Mouse (Mus musculus) ovary, postnatal 14 days (tissue): Measurements from ENCODE around the gene Olfr502.
"Not testable (repeated sequence)": the region's sequence is repeated elsewhere in the genome, so short reads cannot be mapped to it uniquely, and the experiment has no call there.

Experiments used
- DNase-seq: peaks from one replicate; pipeline ENCODE4 v3.0.0; 2022; ENCODE audit warnings: low spot score

The Olfr502 gene

GRCm38 (mm10) chr7:108524965-108525364 lies at the start of gene Olfr502:
Olfr502 (minus strand) TSS chr7:108525065.
- DNase-seq = no peak

GRCm38 (mm10) chr7:108565693-108566092 lies 40.8 kb upstream of the Olfr502 start, which contains the start of gene Olfr504:
Olfr504 (minus strand) TSS chr7:108565793.
- DNase-seq = no peak

GRCm38 (mm10) chr7:108544227-108544626 lies 19.4 kb upstream of the Olfr502 start, which contains the start of gene Olfr503:
Olfr503 (plus strand) TSS chr7:108544527.
- DNase-seq = not testable (repeated sequence)

DNA sequence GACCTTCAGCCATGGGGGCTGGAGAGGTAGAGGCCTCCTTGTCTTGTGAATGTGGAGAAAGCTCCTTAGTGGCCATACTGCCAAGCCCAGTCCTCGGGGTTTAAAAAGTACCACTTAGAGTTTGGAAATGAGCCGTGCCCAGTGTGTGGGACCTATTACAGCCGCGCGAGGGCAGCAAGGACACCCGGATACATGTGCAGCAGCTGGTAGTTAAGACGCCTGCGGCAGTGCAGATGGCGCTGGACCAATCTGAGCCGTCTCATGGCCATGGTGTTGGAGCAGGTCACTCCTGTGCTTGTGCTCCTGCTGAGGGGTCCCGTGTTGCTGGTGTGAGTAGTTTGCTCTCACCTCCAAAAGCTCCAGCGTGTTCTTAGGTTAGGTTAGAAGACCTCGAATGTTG lies 17.6 kb upstream of the Olfr502 start:
- no peak for DNase-seq
